In the genomic region with DNA sequence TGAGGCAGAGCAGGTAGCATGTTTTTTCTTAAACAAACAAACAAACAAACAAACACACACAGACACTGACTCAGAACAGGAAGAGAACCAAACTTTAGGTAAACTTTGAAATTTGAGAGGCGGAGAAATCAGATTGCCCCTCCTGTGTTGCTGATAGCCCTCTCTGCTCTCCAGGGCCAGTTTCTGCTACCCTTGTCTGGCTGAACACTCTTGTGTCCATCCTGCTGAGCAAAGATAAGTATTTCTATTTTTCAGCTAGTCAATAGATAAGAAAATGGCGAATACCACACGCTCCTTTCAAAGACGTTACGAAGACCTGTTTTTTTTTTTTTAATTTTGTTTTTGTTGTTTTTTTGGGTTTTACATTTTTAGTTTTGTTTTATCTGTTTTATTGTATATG, we compare ENCODE assay signal across 18 mouse cellular contexts.
A peak's percentile ranks its signal among the peaks of the same experiment; 100 is the strongest.
DNase-seq lines count a peak whose midpoint lies in the region; ATAC-seq and TF ChIP-seq lines count a peak whose summit lies in the region.
"Had no signal": no experiment of that assay in that cellular context is flagged by ENCODE, and none has a peak within 500 bp of the region (broad histone marks: within the 10 kb centered on the region; RNA-seq: fewer than 3 reads in every experiment).

No protein-coding gene starts in this region.

- no peak for DNase-seq in liver, embryonic 11.5 days (ENCODE audit: low spot score)
- DNase-seq in liver = no peak
- DNase-seq in liver, embryonic 13.5 days = no peak
- no peak for DNase-seq in liver, postnatal 0 days
- no peak for DNase-seq in liver, embryonic 14.5 days (ENCODE audit: low read depth in 3 of 3, low spot score in 3 of 3)
- DNase-seq in midbrain, embryonic 11.5 days (ENCODE audit: low spot score, missing footprints) = peak; percentile 76
- no peak for DNase-seq in midbrain, postnatal 0 days (ENCODE audit: low spot score)
- DNase-seq: adrenal gland, postnatal 10 days; adrenal gland, postnatal 25 days; adrenal gland, postnatal 36 days; B cell, adult 2 months; cerebellum, adult 11 months; cerebellum, adult 11-12 months had no signal

- TF ChIP-seq EP300 in liver, postnatal 0 days (IDR thresholded peaks at IDR 0.05; ENCODE audit: low read depth) = no peak
- TF ChIP-seq EP300 in liver, embryonic 14.5 days (IDR thresholded peaks at IDR 0.05; ENCODE audit: low read depth) = no peak

- H3K4me2 ChIP-seq in liver, embryonic 11.5 days = no peak overlapping the region
- H3K4me2 ChIP-seq in liver, embryonic 13.5 days = no peak overlapping the region
- no peak overlapping the region for H3K4me2 ChIP-seq in liver, postnatal 0 days (ENCODE audit: low read depth, low read length)
- H3K4me2 ChIP-seq in liver, embryonic 14.5 days (ENCODE audit: low read depth) = no peak overlapping the region
- H3K4me2 ChIP-seq in liver, embryonic 12.5 days = no peak overlapping the region
- no peak overlapping the region for H3K4me2 ChIP-seq in midbrain, embryonic 11.5 days
- H3K4me2 ChIP-seq in midbrain, postnatal 0 days (ENCODE audit: low read depth, low read length, poor library complexity, severe bottlenecking) = no peak overlapping the region

- no peaks in the 10 kb centered on the region for H3K36me3 ChIP-seq in liver, embryonic 11.5 days (ENCODE audit: control insufficient read depth, insufficient read depth, low read length)
- H3K36me3 ChIP-seq in liver, embryonic 13.5 days = no peaks in the 10 kb centered on the region
- H3K36me3 ChIP-seq in liver, postnatal 0 days (replicated peaks; ENCODE audit: insufficient read depth, low read length) = no peaks in the 10 kb centered on the region
- H3K36me3 ChIP-seq in liver, embryonic 14.5 days (replicated peaks; ENCODE audit: control insufficient read depth, insufficient read depth, low read depth) = no peaks in the 10 kb centered on the region
- no peaks in the 10 kb centered on the region for H3K36me3 ChIP-seq in liver, embryonic 12.5 days
- no peaks in the 10 kb centered on the region for H3K36me3 ChIP-seq in midbrain, embryonic 11.5 days (ENCODE audit: control insufficient read depth, insufficient read depth, low read length)
- H3K36me3 ChIP-seq in midbrain, postnatal 0 days (ENCODE audit: insufficient read depth, low read length) = no peaks in the 10 kb centered on the region
- H3K36me3 ChIP-seq: G1E had no signal

- peak; percentile 59; the same call in 1 of the 2 replicates for ATAC-seq in liver, embryonic 11.5 days (replicated peaks; ENCODE audit: low FRiP score)
- ATAC-seq in liver, embryonic 13.5 days (ENCODE audit: low read depth) = peak; percentile 60; the same call in 1 of the 2 replicates
- ATAC-seq in liver, postnatal 0 days = no peak
- ATAC-seq in liver, embryonic 14.5 days (ENCODE audit: insufficient read depth) = peak; percentile 45; the same call in 1 of the 2 replicates
- ATAC-seq in liver, embryonic 12.5 days = no peak
- ATAC-seq in midbrain, embryonic 11.5 days (ENCODE audit: low FRiP score) = no peak
- no peak for ATAC-seq in midbrain, postnatal 0 days (ENCODE audit: low FRiP score)
- ATAC-seq: activated CD4-positive, CD25-positive, alpha-beta regulatory T cell, adult 4 months; CD4-positive, CD25-positive, alpha-beta regulatory T cell, adult 4 months; Patski had no signal

- H3K9me3 ChIP-seq in liver, embryonic 11.5 days (ENCODE audit: control insufficient read depth, low read length) = no peaks in the 10 kb centered on the region
- H3K9me3 ChIP-seq in liver, embryonic 13.5 days (replicated peaks) = no peaks in the 10 kb centered on the region
- no peaks in the 10 kb centered on the region for H3K9me3 ChIP-seq in liver, postnatal 0 days (ENCODE audit: low read length)
- H3K9me3 ChIP-seq in liver, embryonic 14.5 days (ENCODE audit: control insufficient read depth, low read length) = no peaks in the 10 kb centered on the region
- H3K9me3 ChIP-seq in liver, embryonic 12.5 days (replicated peaks) = no peaks in the 10 kb centered on the region
- no peaks in the 10 kb centered on the region for H3K9me3 ChIP-seq in midbrain, embryonic 11.5 days (ENCODE audit: control insufficient read depth, low read length)
- no peaks in the 10 kb centered on the region for H3K9me3 ChIP-seq in midbrain, postnatal 0 days (ENCODE audit: low read length)
- H3K9me3 ChIP-seq: G1E had no signal

- WGBS in liver, embryonic 11.5 days = 71% methylated on average over 5 of the region's 5 CpGs
- WGBS in liver, embryonic 13.5 days (ENCODE audit: insufficient replicate concordance) = 63% methylated on average over 5 of the region's 5 CpGs
- 81% methylated on average over 5 of the region's 5 CpGs for WGBS in liver, postnatal 0 days (ENCODE audit: insufficient replicate concordance)
- WGBS in liver, embryonic 14.5 days (ENCODE audit: insufficient replicate concordance) = 57% methylated on average over 5 of the region's 5 CpGs
- WGBS in liver, embryonic 12.5 days (ENCODE audit: insufficient replicate concordance) = 53% methylated on average over 5 of the region's 5 CpGs
- 96% methylated on average over 5 of the region's 5 CpGs for WGBS in midbrain, embryonic 11.5 days
- WGBS in midbrain, postnatal 0 days = 97% methylated on average over 5 of the region's 5 CpGs

- no peak overlapping the region for H3K4me3 ChIP-seq in liver, embryonic 11.5 days (ENCODE audit: low read depth, low read length)
- H3K4me3 ChIP-seq in liver, embryonic 13.5 days (replicated peaks) = no peak overlapping the region
- no peak overlapping the region for H3K4me3 ChIP-seq in liver, postnatal 0 days (ENCODE audit: low read depth, low read length)
- H3K4me3 ChIP-seq in liver, embryonic 14.5 days (ENCODE audit: insufficient read depth in 1 of 2, low read depth in 2 of 2, low read length in 2 of 2) = no peak overlapping the region
- H3K4me3 ChIP-seq in liver, embryonic 12.5 days = no peak overlapping the region
- H3K4me3 ChIP-seq in midbrain, embryonic 11.5 days (ENCODE audit: low read depth, low read length) = no peak overlapping the region
- H3K4me3 ChIP-seq in midbrain, postnatal 0 days (ENCODE audit: low read depth, low read length) = no peak overlapping the region

- no peak overlapping the region for H3K9ac ChIP-seq in liver, embryonic 11.5 days (ENCODE audit: low read depth, low read length)
- no peak overlapping the region for H3K9ac ChIP-seq in liver, embryonic 13.5 days
- H3K9ac ChIP-seq in liver, postnatal 0 days (replicated peaks) = no peak overlapping the region
- H3K9ac ChIP-seq in liver, embryonic 14.5 days (replicated peaks) = no peak overlapping the region
- H3K9ac ChIP-seq in liver, embryonic 12.5 days = no peak overlapping the region
- H3K9ac ChIP-seq in midbrain, embryonic 11.5 days (ENCODE audit: low read length) = no peak overlapping the region
- no peak overlapping the region for H3K9ac ChIP-seq in midbrain, postnatal 0 days (replicated peaks; ENCODE audit: low read length, poor library complexity, severe bottlenecking)

- no peaks in the 10 kb centered on the region for H3K4me1 ChIP-seq in liver, embryonic 11.5 days (replicated peaks; ENCODE audit: control insufficient read depth, insufficient read depth, low read length)
- no peaks in the 10 kb centered on the region for H3K4me1 ChIP-seq in liver, embryonic 13.5 days (replicated peaks)
- H3K4me1 ChIP-seq in liver, postnatal 0 days (ENCODE audit: insufficient read depth) = no peaks in the 10 kb centered on the region
- H3K4me1 ChIP-seq in liver, embryonic 14.5 days (replicated peaks; ENCODE audit: control insufficient read depth in 2 of 2, insufficient read depth in 2 of 2, low read length in 1 of 2) = peaks cover 0 to 2% of the 10 kb centered on the region in 2 experiments; a peak in 1 of 4 replicates
- H3K4me1 ChIP-seq in liver, embryonic 12.5 days = no peaks in the 10 kb centered on the region
- H3K4me1 ChIP-seq in midbrain, embryonic 11.5 days (ENCODE audit: control insufficient read depth, insufficient read depth, low read length) = no peaks in the 10 kb centered on the region
- H3K4me1 ChIP-seq in midbrain, postnatal 0 days (ENCODE audit: insufficient read depth, low read length) = no peaks in the 10 kb centered on the region

- TF ChIP-seq CTCF in liver, postnatal 0 days (IDR thresholded peaks at IDR 0.05; ENCODE audit: low read depth) = no peak
- no peak for TF ChIP-seq CTCF in liver, embryonic 14.5 days (IDR thresholded peaks at IDR 0.05; ENCODE audit: low read depth)
- TF ChIP-seq CTCF in midbrain, postnatal 0 days (IDR thresholded peaks at IDR 0.05) = no peak

- no peak overlapping the region for H3K27ac ChIP-seq in liver, embryonic 11.5 days (ENCODE audit: low read depth, low read length)
- H3K27ac ChIP-seq in liver, embryonic 13.5 days = no peak overlapping the region
- no peak overlapping the region for H3K27ac ChIP-seq in liver, postnatal 0 days (ENCODE audit: low read depth)
- no peak overlapping the region for H3K27ac ChIP-seq in liver, embryonic 14.5 days
- H3K27ac ChIP-seq in liver, embryonic 12.5 days = no peak overlapping the region
- no peak overlapping the region for H3K27ac ChIP-seq in midbrain, embryonic 11.5 days (ENCODE audit: low read depth, low read length)
- no peak overlapping the region for H3K27ac ChIP-seq in midbrain, postnatal 0 days (ENCODE audit: low read depth, low read length)

- H3K27me3 ChIP-seq in liver, embryonic 11.5 days (replicated peaks; ENCODE audit: control insufficient read depth, insufficient read depth, low read length) = no peaks in the 10 kb centered on the region
- no peaks in the 10 kb centered on the region for H3K27me3 ChIP-seq in liver, embryonic 13.5 days
- H3K27me3 ChIP-seq in liver, postnatal 0 days (ENCODE audit: insufficient read depth, low read length) = no peaks in the 10 kb centered on the region
- H3K27me3 ChIP-seq in liver, embryonic 14.5 days (ENCODE audit: control insufficient read depth, insufficient read depth, low read length) = no peaks in the 10 kb centered on the region
- no peaks in the 10 kb centered on the region for H3K27me3 ChIP-seq in liver, embryonic 12.5 days (replicated peaks)
- no peaks in the 10 kb centered on the region for H3K27me3 ChIP-seq in midbrain, embryonic 11.5 days (ENCODE audit: control insufficient read depth, insufficient read depth, low read length)
- H3K27me3 ChIP-seq in midbrain, postnatal 0 days (ENCODE audit: insufficient read depth, low read length) = no peaks in the 10 kb centered on the region
- H3K27me3 ChIP-seq: Patski had no signal

Comparison
In these comparisons a context has a peak if more than half of its experiments do, and no peak if none do; other contexts are left out.
1. ATAC-seq: peak in liver, embryonic 11.5 days (single experiment), liver, embryonic 13.5 days (single experiment) and liver, embryonic 14.5 days (single experiment); none in liver, postnatal 0 days (single experiment), liver, embryonic 12.5 days (single experiment), midbrain, embryonic 11.5 days (single experiment) and midbrain, postnatal 0 days (single experiment).